Mouse (Mus musculus) neutrophil, adult 5-6 weeks (primary cell): ENCODE results near the gene Vmn1r58. TPM values are rescaled to one million over a fixed set of nuclear protein-coding genes. Genes with fewer than 3 reads are reported as not detected.
"Not testable (repeated sequence)": the region's sequence is repeated elsewhere in the genome, so short reads cannot be mapped to it uniquely, and the experiment has no call there.

Source experiments
- ATAC-seq: fragments of 151-379, 151-347 bp; 2 replicates; pipeline ENCODE4 v1.8.0; 2017; ENCODE audit warnings: mild to moderate bottlenecking, moderate TSS enrichment; ENCODE audit not compliant: insufficient number of reproducible peaks, poor library complexity, low FRiP score, severe bottlenecking; ENCODE audit errors: extremely low read depth
- total RNA-seq: library from RNA; stranded (forward); fragments of 200-1000 nt; gene quantifications from 2 replicates; pipeline ENCODE4 v1.2.3, GENCODE M21; 2017

Gene Vmn1r58
- not detected in 2 replicates for total RNA-seq

- not testable (repeated sequence) for ATAC-seq
Observed at GRCm38 (mm10) chr7:5413296-5413695, at the start of gene Vmn1r58. Vmn1r58 (minus strand) TSS chr7:5413396.

GRCm38 (mm10) chr7:5456674-5457073 lies 43.5 kb upstream of the Vmn1r58 start, which contains the start of gene Vmn1r59:
Vmn1r59 (minus strand) TSS chr7:5456774.
- ATAC-seq: no peak

GRCm38 (mm10) chr7:5454011-5454410 lies 40.8 kb upstream of the Vmn1r58 start:
- ATAC-seq: not testable (repeated sequence)

GRCm38 (mm10) chr7:5448627-5449026 lies 35.4 kb upstream of the Vmn1r58 start:
- no peak for ATAC-seq

GRCm38 (mm10) chr7:5406201-5406600 lies 7.0 kb downstream of the Vmn1r58 start:
- ATAC-seq: no peak

- ATAC-seq: no peak
Observed at GRCm38 (mm10) chr7:5366724-5367123, 46.5 kb downstream of the Vmn1r58 start.

- no peak for ATAC-seq
Observed at GRCm38 (mm10) chr7:5363599-5363998, 49.6 kb downstream of the Vmn1r58 start.

Other genes with a start within 250 kb of the Vmn1r58 start
- not detected in 2 replicates for gene Vmn1r56, start 216.6 kb downstream of the Vmn1r58 start, total RNA-seq
- gene Vmn1r57, start 194.9 kb downstream of the Vmn1r58 start, total RNA-seq: not detected in 2 replicates
- not detected in 2 replicates for gene Gm5065, start 62.9 kb downstream of the Vmn1r58 start, total RNA-seq
- gene Nlrp2, start 62.4 kb downstream of the Vmn1r58 start, total RNA-seq: not detected in 2 replicates
- not detected in 2 replicates for gene Vmn1r59, start 43.4 kb upstream of the Vmn1r58 start, total RNA-seq
- gene Vmn2r28, start 80.6 kb upstream of the Vmn1r58 start, total RNA-seq: not detected in 2 replicates
- gene Vmn1r60, start 133.9 kb upstream of the Vmn1r58 start, total RNA-seq: 0.12 TPM in 1 of 2 replicates, not detected in the other
- not detected in 2 replicates for gene Vmn1r61, start 199.9 kb upstream of the Vmn1r58 start, total RNA-seq